Mouse (Mus musculus) spleen, postnatal 36 days (tissue): ENCODE results near the gene Tmem94.

Experiments used
- DNase-seq, 2 experiments: peaks; one replicate each; pipeline ENCODE4 v3.0.0; 2022; ENCODE audit warnings: low spot score in 2 of 2, mixed read lengths in 1 of 2

The Tmem94 gene

DNA sequence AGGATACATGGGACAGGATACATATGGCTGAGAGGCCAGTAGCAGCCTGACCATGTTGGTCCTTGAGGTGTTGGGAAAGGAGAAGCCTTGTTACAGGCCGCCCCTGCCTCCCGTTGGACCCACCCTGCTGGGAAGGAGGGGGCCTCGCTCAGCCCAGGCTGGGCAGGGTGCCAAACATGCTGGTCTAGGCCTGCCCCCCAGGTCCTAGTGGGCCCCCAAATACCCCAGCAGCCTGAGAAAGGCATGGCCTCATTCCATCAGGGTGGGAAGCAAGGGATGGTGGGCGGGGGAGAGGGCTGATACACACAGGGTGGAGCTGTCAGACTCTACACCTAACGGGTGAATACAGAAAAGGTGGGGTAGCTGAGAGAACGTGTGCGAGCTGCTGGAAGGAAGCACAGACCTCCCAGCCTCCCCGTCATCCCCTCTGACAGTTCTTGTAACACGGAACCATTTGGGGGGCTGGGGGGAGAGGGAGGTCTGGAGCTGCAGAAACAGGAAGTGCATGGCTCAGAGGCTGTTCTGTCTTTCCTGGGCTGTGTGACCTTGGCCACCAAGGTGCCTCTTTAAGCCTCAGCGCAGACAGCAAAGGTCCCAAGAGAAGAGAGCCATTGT, 43.6 kb downstream of the Tmem94 start:
- DNase-seq: no peak

DNA sequence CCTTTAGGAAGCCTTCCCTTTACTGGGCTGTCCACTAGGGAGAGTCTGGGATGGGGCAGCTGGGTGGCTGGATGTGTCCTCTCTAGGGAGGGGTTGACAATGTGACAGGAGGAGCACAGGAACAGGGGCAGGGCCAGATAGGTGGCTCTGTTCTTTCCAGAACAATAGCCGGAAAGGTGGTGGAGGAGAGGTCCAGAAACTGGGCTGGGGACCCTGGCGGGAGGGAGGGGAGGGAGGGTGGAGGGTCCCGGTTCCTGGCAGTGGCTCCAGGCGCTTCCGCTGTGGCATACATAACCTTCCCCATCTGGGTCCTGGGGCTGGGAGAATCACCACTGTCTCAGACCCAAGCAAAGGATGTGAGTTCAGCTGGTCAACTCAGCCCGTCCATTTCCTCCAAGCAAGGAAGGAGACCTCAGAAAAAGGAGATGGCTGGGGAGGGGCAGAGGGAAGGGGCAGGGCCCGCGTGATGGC, 44.1 kb downstream of the Tmem94 start:
- no peak for DNase-seq

DNA sequence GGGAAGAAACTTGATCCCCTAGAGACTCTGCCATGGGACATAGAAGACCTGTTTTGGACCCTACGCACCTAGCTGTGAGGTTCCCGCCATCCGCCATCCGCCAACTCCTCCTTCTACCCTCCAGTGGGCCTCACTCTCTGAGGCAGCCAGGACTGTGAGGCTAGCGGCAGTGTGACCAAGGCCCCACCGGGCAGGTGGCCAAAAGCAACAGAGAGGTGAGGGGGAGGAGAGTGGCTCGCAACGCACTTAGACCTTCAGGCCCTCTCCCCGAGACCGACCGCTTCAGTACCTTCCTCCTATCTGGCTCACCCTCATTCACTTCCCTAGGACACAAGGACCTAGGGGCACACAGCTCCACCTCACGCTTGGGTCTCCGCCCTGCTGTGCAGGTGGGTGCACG, 45.1 kb downstream of the Tmem94 start:
- no peak for DNase-seq

DNA sequence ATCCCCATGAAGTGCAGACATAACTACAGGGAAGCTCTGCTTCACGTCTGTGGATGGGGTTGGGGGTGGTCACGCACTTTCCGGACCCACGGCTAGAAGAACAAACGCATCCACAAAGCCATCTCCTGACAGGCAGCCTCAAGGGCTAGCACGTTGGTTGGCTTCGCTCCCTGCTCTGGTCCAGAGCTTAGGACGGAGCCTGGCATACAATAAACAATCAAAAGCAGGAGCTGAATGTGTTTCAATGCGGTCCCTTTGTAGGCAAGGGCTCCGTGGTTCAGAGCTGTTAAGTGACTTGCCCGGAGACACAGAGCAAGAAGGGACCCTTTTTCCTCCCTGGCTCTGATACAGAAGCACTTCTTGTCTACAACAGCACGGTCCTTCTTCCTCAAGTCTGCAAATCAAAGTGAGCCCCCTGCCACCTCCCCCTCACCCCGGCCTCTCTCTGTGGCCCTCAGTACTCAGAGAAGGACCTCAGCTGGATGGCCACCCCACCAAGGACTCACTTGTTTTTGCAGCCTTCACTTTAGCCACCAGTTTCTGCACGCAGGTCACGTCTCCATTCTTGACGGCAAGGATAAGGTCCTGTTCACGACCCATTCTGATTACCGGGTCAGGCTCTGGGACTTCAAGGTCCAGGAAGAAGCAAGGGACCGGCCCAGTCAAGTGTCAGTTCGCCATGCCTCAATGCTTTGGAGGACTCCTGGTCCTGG, 46.3 kb downstream of the Tmem94 start:
- no peak for DNase-seq

DNA sequence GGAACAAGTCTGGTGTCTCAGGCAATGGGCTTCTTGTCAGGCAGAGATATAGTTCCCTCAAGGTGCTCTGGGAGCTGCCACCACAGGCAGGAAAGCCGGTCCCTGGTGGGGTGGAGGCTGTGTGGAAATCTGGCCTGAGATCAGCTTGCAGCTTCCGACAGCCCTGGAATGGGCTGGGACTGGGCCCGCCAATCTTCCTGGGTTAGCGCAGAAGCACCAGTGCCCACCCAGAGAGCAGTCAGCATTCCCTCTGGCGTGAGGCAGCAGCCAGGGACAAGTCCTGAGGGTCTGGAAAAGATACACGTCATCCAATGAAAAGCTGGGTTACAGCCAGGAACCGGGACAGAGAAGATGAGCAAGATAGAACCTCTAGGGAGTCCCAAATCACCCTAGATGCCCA, 46.9 kb downstream of the Tmem94 start:
- DNase-seq: no peak

DNA sequence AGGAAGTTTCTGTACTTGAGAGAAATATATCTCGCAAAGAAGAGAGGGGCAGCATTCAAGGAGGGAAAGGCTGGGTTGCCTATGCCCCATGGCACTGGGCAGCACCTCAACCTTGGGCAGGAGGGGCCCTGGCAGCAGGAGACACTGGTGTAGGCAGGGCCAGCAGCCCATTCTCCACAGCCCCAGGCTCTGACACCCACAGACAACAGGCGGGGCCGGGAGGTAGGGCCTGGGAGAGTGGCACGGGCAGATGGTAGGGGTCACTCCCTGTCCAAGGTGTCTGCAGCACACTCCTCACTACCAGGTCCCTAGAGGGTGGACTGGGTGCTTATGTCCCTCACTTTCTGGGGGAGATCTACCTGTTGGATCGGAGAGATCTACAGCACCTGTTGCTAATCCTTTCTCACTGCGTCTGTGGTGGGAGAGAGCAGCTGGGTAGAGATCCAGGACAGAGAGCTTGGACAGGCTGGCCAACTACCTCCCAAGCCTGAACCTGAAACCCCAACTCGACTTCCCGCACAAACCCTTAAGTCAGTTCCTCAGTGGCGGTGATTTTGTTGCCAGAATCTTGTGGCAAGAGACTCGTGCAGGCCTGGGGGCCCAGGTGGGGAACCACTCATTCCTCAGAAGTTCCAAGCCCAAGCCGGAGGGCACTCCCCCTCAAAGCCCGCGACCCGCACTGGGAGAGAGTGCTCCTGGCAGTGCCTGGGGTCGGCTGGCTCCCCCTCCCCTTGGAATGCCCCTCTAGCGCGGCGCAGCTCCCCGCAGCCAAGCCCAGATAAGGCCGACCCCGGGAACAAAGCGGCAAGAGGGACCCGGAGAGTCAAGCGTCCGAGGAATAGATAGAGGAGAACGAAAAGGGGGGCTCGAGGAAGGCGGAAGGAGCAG, 47.5 kb downstream of the Tmem94 start:
- peak in 1 of 2 experiments; percentile 16 for DNase-seq

DNA sequence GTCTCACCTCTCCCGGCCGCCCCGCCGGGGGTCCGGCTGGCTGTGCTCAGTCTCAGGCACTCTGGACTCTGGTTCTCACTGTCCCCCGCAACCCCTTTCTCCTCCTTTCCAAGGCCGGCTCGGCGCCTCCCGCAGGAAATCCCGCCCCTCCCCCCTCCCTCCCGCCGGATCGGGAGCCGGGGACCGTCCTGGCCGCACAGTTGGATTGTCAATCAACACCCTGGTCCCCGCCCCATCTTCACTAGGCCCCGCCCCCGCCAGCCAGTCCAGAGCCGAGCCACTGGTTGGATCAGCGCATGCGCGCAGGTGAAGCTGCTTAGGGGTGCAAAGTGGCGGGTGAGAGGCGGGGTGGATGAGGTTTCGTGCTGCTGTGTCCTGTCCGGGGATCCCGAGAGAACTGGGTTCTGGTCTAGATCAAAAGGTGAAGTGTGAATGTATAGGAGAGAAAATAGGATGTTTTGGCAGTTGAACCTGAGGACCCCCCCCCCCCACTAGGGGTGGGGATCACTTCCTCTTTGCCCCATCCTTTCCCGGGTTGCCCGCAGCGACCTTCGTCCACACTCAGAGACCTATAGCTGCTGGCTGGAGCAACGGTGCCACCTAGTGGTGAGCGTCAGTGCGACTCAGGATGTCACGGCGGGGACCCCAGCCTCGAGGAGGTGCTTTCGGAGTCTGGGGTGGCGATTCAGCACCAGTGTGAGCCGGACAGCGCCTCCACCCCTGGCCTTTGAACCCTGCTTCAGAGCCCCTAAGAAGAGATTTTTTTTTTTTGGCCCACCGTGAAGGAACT, 48.5 kb downstream of the Tmem94 start, which contains the start of gene Caskin2:
Gene Caskin2 (minus strand): TSS at position 133 of the 790 bp plus-strand sequence.
- peak; percentile 93 to 94 for DNase-seq

DNA sequence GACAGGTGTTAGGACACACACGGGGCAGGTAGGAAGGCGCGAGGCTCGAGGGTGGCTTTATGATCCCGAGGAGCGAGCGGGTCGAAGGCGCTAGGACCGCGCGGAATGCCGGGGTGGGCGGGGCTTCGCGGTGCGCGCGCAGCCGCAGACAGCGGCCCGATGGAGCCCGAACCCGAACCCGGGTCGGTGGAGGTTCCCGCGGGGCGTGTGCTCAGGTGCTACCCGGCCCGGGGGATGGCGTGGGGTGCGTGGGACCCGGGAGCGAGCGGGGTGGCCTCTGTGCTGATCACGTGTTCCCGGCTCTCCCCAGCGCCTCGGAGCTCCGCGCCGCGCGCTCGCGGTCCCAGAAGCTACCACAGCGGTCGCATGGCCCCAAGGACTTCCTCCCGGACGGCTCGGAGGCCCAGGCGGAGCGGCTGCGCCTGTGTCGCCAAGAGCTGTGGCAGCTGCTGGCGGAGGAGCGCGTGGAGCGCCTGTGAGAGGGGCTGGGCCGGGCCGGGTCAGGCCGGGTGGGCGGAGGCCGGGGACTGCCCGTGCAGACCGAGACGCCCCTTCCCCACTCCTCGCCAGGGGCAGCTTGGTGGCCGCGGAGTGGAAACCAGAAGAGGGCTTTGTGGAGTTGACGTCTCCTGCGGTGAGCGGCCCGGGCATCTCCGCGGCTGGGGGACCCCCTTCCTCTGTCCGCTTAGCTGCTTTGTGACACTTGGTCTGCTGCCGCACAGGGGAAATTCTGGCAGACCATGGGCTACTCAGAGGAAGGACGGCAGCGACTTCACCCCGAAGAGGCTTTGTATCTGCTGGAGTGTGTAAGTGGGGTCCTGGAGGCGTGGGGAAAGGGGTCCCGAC, 49.6 kb downstream of the Tmem94 start, which contains the start of gene Tsen54:
Gene Tsen54 (plus strand): TSS at position 120 of the 846 bp plus-strand sequence.
- peak; percentile 83 for DNase-seq

DNA sequence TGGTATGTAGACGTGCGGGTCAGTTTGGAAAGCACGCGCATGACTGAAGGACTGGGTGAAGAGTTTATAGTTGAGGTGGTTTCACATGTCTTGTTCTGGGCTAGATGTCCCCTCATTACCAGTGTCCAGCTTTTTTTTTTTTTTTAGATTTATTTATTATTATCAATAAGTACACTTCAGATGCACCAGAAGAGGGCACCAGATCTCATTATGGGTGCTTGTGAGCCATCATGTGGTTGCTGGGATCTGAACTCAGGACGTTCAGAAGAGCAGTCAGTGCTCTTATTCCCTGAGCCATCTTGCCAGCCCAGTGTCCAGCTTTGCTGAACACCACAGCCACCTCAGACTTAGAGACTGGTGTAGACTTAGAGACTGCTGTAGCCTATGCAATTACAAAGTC, 52.1 kb downstream of the Tmem94 start:
- no peak for DNase-seq

DNA sequence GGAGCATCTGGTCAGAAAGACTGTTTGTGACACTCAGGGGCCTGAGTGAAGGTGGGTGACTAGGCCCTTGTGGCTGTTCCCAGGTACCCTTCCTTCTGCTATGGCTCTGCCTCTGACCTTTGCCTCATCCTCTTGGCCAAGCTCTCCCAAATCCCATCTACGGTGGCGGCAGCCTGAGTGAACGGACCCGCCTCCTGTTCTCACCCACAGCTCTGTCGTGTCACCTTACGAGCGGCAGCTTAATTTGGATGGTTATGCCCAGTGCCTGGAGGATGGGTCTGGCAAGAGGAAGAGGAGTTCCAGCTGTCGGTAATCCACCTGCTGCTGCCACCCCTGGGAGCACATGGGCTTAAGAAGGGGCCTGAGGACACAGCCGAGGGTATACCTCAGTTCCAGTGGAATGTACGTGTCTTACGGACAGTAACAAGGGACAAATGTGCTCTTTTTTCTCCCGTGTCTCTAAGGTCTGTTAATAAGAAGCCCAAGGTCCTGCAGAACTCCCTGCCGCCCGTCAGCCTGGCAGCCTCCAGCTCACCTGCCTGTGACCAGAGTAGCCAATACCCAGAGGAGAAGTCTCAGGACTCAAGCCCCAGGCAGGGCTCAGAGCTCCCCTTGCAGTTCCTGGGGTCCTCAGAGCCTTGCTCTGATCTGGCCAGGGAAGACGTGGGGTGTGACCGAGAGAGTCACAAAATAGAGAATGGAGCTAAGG, 54.8 kb downstream of the Tmem94 start:
- no peak for DNase-seq

DNA sequence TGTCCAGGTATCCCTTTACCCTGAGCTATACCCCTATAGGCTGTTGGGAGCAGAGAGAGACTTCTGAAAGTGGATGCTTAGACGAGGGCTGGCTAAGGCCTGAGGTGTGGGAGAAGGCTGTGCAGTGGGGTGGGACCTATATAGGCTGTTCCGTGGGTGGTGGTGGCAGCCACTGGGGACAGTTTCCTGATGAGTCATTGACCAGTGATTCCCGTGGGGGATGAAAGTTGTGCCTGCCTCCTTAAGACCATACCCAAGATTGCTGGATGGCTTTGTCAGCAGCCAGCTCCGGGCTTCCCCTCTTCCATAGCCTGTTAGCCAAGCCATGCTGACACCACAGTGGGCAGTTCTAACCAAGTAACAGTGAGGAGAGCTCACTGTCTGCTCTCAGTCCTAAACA, 55.8 kb downstream of the Tmem94 start:
- DNase-seq: no peak

DNA sequence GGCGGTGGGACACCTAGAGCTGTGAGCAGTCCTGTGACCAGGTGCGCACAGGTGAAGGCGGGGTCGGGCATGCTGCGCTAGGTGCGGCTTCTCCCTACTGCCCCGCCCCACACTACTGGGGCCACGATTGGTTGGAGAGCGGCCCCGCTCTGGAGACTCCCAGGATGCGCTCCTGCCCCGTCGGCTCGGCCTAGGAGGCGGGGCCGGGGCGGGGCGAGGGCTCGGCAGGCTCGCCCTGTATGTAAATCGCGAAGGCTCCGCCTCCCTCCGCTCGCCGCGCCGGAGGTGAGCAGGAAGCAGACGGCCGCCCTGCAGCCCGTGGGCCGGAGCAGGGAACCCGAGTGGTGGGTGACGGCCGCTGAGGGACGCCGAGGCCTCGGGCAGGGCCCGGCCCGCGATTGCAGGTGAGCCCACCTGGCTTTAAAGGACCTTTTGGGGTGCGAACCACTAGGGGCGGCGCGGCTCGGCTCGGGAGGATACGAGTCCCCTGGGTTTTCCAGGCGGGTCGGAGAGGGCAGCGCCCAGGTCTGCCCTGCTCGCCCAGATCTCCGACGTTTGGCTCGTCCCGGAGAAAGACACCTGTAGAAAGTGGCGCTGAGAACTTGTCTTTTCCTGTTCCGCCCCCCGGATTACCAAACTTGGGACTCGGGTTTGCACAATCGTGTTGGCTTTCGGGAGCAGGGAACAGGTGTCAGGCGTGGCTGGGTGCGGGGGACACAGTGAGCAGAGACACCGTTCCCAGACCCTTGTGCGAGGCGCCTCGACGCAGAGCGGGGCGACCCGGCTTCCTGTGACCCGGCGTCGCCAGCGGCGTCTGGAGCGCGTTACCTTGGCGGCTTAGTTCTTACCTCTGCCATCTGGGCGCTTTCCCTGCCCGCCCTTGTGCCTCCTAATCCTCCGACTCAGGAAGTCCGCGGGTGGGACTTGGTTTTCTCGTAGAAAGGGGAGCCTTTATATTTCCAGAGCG, 58.8 kb downstream of the Tmem94 start, which contains the start of gene Llgl2:
Gene Llgl2 (plus strand): TSS at position 276 of the 967 bp plus-strand sequence.
- peak; percentile 90 to 92 for DNase-seq

DNA sequence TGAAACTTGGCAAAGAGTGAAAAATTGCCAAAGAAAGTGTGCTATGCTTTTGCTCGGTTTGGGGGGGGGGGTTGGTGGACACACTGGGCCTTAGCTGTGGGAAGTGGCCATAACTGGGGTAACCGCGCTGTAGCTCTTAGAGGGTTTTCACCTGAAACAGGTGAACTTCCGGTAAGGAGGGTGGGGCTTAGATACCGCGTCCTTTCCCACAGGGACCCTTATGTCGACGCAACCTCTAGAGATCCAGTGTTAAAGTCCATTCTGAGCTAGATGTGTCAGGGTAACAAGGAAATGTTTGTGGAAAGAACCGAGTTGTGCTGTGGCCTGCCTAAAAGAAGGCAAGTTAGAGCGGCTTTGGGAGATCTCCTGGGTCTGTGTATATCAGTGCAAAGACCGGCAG, 59.6 kb downstream of the Tmem94 start:
- no peak for DNase-seq

DNA sequence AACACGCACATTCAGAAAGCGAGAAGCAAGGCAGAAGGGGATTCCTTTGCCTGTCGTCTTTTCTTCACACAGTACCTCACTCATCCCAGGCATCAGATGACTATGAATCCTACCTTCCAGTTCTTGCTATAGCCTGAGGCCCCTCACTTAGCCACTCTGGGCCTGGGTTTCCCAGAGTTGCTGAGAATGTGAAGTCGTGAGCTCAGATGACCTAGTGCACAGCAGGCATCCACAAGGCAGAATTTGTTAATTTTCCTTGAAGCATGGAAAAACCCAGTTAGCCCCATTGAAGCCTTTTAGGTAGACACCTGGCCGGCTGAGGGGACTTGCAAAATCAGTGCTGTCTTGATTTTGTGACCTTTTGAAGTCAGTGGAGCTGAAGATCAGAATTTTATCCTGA, 61.3 kb downstream of the Tmem94 start:
- no peak for DNase-seq

DNA sequence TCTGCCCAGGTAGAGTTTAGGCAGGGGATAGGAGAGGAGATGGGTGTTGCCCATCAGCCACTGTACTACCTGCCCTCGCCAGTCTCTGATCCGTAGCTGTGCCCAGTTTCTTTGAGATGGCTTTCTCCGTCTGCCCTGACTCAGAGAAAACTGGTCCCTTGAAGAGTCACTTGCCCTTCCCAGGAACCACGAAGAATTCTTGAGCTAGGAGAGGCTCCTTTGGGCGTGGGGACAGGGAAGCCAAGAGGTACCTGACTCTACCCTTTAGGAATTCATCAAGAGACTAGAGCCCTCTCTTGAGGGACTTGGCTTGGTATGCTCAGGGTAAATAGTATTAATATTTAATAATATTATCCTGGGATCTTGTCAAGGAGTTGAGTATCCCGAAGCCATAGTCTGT, 62.4 kb downstream of the Tmem94 start:
- no peak for DNase-seq

DNA sequence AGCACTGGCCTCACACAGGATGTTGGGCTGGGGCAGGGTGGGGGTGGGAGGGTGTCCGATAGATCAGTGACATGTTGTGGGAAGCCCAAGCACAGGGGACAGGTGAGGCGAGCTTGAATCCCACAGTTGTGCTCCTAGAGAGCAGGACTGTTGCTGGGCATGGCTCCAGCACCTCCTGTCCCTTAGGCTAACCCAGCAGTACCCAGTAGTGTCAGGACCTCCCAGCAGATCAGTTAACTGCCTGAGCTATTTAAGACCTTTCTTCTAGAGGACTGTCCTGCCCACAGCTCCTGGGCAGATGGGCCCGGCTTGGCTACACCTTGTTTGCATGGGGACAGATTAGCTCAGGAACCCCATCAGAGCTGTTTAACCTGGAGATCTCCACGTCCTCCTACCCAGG, 63.8 kb downstream of the Tmem94 start:
- no peak for DNase-seq

DNA sequence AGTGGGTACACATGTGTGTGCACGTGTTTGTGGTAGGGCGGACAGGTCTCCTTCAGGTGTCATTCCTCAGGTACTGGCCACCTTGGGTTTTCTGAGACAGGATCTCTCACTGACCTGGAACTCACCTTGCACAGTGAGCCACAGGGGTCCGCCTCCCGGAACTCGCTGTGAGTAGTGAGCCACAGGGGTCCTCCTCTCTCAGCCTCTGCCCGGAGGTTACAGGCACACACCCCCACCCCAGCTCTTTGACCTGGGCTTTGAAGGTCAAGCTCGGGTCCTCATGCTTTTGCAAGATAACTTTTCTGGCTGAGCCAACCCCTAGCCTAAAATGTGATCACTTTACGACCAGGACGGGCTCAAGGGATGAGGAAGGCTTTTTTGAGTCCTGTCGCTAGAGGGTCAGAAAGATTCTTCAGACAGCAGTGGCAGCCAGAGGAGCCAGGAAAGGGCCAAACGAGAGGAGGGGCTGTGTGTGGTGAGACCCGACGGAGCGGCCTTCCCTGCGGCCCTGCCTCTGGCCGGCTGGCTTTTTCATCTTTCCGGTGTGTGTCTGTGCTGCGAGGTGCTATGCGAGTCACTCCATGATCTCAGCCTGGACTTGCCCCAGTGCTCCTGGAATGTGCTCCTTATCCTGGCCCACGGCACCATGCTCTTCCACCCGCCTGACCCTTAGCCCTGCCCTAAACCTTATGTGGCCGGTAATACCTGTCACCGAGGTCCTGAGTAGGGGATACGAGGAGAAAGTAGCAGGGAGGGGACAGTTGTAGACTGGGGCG, 65.5 kb downstream of the Tmem94 start:
- DNase-seq: no peak

DNA sequence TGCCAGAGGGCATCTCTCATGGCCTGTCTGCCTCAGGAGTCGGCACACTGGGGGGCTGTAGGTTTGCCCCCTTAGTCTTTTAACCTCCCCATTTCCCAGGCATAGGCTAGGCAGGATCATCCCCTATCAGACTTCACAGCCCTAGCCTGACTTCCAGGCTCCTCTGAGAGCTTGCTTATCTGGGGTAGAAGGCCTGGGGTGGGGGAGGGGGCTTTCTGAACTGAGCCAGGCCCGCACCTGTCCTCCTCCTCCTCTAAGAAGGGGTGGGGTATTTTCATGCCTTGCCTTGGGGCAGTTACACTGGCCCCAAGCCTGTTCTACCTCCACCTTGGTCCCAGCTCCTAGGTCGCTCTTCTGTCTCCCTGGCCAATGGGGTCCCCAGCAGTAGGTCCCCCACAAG, 66.3 kb downstream of the Tmem94 start:
- DNase-seq: no peak
